In genomic region chr1:86018235-86019055, GRCm38 (mm10) we compare ENCODE assay signal across 8 mouse cellular contexts. TPM values are rescaled to one million over a fixed set of nuclear protein-coding genes. Genes with fewer than 3 reads are reported as not detected.
DNase-seq lines count a peak whose midpoint lies in the region; ATAC-seq lines count a peak whose summit lies in the region.

No protein-coding gene starts in this region.

- H3K9me3 ChIP-seq in erythroblast, embryonic 14.5 days (ENCODE audit: control insufficient read depth, low read length): no peaks in the 10 kb centered on the region; the same call in 1 of the 2 replicates
- H3K9me3 ChIP-seq in forebrain, embryonic 16.5 days (ENCODE audit: control insufficient read depth, low read length): no peaks in the 10 kb centered on the region
- H3K9me3 ChIP-seq in hindbrain, embryonic 16.5 days (ENCODE audit: control insufficient read depth, low read length): no peaks in the 10 kb centered on the region
- H3K9me3 ChIP-seq in stomach, embryonic 14.5 days (ENCODE audit: control insufficient read depth, low read depth, low read length): no peaks in the 10 kb centered on the region

- peak overlapping the region; percentile 65 for H3K9ac ChIP-seq in forebrain, embryonic 16.5 days (replicated peaks; ENCODE audit: low read depth, low read length)
- H3K9ac ChIP-seq in hindbrain, embryonic 16.5 days (ENCODE audit: low read depth, low read length): peak overlapping the region; percentile 79
- peak overlapping the region; percentile 21; the same call in 1 of the 2 replicates for H3K9ac ChIP-seq in stomach, embryonic 14.5 days (replicated peaks; ENCODE audit: low read depth, low read length)

- intact Hi-C loops in left cerebral cortex, postnatal 4 days (cut with DNase I): no loop called here

- no peaks in the 10 kb centered on the region; the same call in 1 of the 2 replicates for H3K36me3 ChIP-seq in erythroblast, embryonic 14.5 days (ENCODE audit: control insufficient read depth)
- no peaks in the 10 kb centered on the region for H3K36me3 ChIP-seq in forebrain, embryonic 16.5 days (ENCODE audit: control insufficient read depth, insufficient read depth)
- no peaks in the 10 kb centered on the region for H3K36me3 ChIP-seq in hindbrain, embryonic 16.5 days (ENCODE audit: control insufficient read depth, insufficient read depth, low read length)
- no peaks in the 10 kb centered on the region for H3K36me3 ChIP-seq in stomach, embryonic 14.5 days (ENCODE audit: control insufficient read depth, insufficient read depth, low read length)

- no peaks in the 10 kb centered on the region for H3K4me1 ChIP-seq in erythroblast, embryonic 14.5 days (ENCODE audit: control insufficient read depth)
- H3K4me1 ChIP-seq in forebrain, embryonic 16.5 days (replicated peaks; ENCODE audit: control insufficient read depth, insufficient read depth, low read length): peaks cover 7% of the 10 kb centered on the region; the same call in 1 of the 2 replicates
- peaks cover 11% of the 10 kb centered on the region for H3K4me1 ChIP-seq in hindbrain, embryonic 16.5 days (ENCODE audit: control insufficient read depth, insufficient read depth, low read depth, low read length)
- H3K4me1 ChIP-seq in stomach, embryonic 14.5 days (ENCODE audit: control insufficient read depth, insufficient read depth, low read length): no peaks in the 10 kb centered on the region

- WGBS in forebrain, embryonic 16.5 days: 2% methylated on average over 60 of the region's 60 CpGs
- 3% methylated on average over 60 of the region's 60 CpGs for WGBS in hindbrain, embryonic 16.5 days
- WGBS in stomach, embryonic 14.5 days: 3% methylated on average over 60 of the region's 60 CpGs

- peak overlapping the region; percentile 28 for H3K4me3 ChIP-seq in erythroblast, embryonic 14.5 days (replicated peaks)
- H3K4me3 ChIP-seq in forebrain, embryonic 16.5 days (replicated peaks; ENCODE audit: low read length): peak overlapping the region; percentile 50
- peak overlapping the region; percentile 61 for H3K4me3 ChIP-seq in hindbrain, embryonic 16.5 days (ENCODE audit: low read length)
- peak overlapping the region; percentile 44 for H3K4me3 ChIP-seq in stomach, embryonic 14.5 days (ENCODE audit: low read depth, low read length)

- no peak for ATAC-seq in erythroblast, adult 5-6 weeks (replicated peaks; ENCODE audit: low FRiP score, poor library complexity, severe bottlenecking)
- ATAC-seq in forebrain, embryonic 16.5 days: peak; percentile 88
- peak; percentile 94 for ATAC-seq in hindbrain, embryonic 16.5 days
- ATAC-seq in stomach, embryonic 14.5 days (ENCODE audit: insufficient number of reproducible peaks, insufficient read depth, low FRiP score, low read depth): peak; percentile 63

- H3K27me3 ChIP-seq in erythroblast, embryonic 14.5 days (ENCODE audit: control insufficient read depth): peaks cover 50% of the 10 kb centered on the region
- no peaks in the 10 kb centered on the region; the same call in 1 of the 2 replicates for H3K27me3 ChIP-seq in forebrain, embryonic 16.5 days (replicated peaks; ENCODE audit: control insufficient read depth, insufficient read depth, low read length)
- H3K27me3 ChIP-seq in hindbrain, embryonic 16.5 days (replicated peaks; ENCODE audit: control insufficient read depth, insufficient read depth, low read length): peaks cover 10% of the 10 kb centered on the region
- H3K27me3 ChIP-seq in stomach, embryonic 14.5 days (ENCODE audit: control insufficient read depth, insufficient read depth, low read length): peaks cover 5% of the 10 kb centered on the region

- H3K27ac ChIP-seq in forebrain, embryonic 16.5 days (ENCODE audit: low read length): no peak overlapping the region
- H3K27ac ChIP-seq in hindbrain, embryonic 16.5 days (ENCODE audit: low read depth, low read length): peak overlapping the region; percentile 75; the same call in 1 of the 2 replicates
- no peak overlapping the region for H3K27ac ChIP-seq in stomach, embryonic 14.5 days (ENCODE audit: low read length)

- H3K4me2 ChIP-seq in forebrain, embryonic 16.5 days (ENCODE audit: low read length): peak overlapping the region; percentile 88
- peak overlapping the region; percentile 97 for H3K4me2 ChIP-seq in hindbrain, embryonic 16.5 days (ENCODE audit: low read length)
- peak overlapping the region; percentile 95 for H3K4me2 ChIP-seq in stomach, embryonic 14.5 days (replicated peaks; ENCODE audit: low read depth, low read length)

- DNase-seq in cerebellum, adult 11-12 months: peak; percentile 45
- DNase-seq in left cerebral cortex, postnatal 4 days: peak; percentile 89
- DNase-seq in mesoderm, embryonic 11.5 days (ENCODE audit: low read depth, low spot score): peak; percentile 78

RNA-seq across cellular contexts. Expression of gene Spata3, which starts 1.8 kb away (rescaled TPM):
- not detected in 2 replicates for polyA plus RNA-seq in erythroblast, embryonic 14.5 days (2012)
- not detected in 2 replicates for total RNA-seq in erythroblast, adult 5-6 weeks (2015; ENCODE audit: low replicate concordance)
- not detected in 2 replicates for total RNA-seq in erythroblast, adult 5-6 weeks (2017; ENCODE audit: low replicate concordance)
- polyA plus RNA-seq in forebrain, embryonic 16.5 days (2015; fragmentation: Nextera tagmentation; extraction: Ambion mirVana): 0.43 and 1.0 TPM in 2 replicates
- 0.56 and 0.89 TPM in 2 replicates for polyA plus RNA-seq in hindbrain, embryonic 16.5 days (2015; fragmentation: Nextera tagmentation; extraction: Ambion mirVana)
- under 1 TPM; 0.58 to 0.64 TPM for total RNA-seq in left cerebral cortex, postnatal 4 days (2021)
- not detected in 2 replicates for polyA plus RNA-seq in stomach, embryonic 14.5 days (2014; fragmentation: Nextera tagmentation; extraction: Ambion mirVana)

RNA-seq across cellular contexts. Expression of gene 2810459M11Rik, which starts 27.2 kb away (rescaled TPM):
- 0.03 and 0.04 TPM in 2 replicates for polyA plus RNA-seq in erythroblast, embryonic 14.5 days (2012)
- total RNA-seq in erythroblast, adult 5-6 weeks (2015; ENCODE audit: low replicate concordance): not detected in 2 replicates
- total RNA-seq in erythroblast, adult 5-6 weeks (2017; ENCODE audit: low replicate concordance): not detected in 2 replicates
- polyA plus RNA-seq in forebrain, embryonic 16.5 days (2015; fragmentation: Nextera tagmentation; extraction: Ambion mirVana): 9.2 and 9.6 TPM in 2 replicates
- 11.6 and 12.4 TPM in 2 replicates for polyA plus RNA-seq in hindbrain, embryonic 16.5 days (2015; fragmentation: Nextera tagmentation; extraction: Ambion mirVana)
- total RNA-seq in left cerebral cortex, postnatal 4 days (2021): 10 to 100 TPM; 11.1 to 11.8 TPM
- 2.9 and 3.1 TPM in 2 replicates for polyA plus RNA-seq in stomach, embryonic 14.5 days (2014; fragmentation: Nextera tagmentation; extraction: Ambion mirVana)

RNA-seq across cellular contexts. Expression of gene Psmd1, which starts 45.7 kb away (rescaled TPM):
- 3.4 and 3.8 TPM in 2 replicates for polyA plus RNA-seq in erythroblast, embryonic 14.5 days (2012)
- total RNA-seq in erythroblast, adult 5-6 weeks (2015; ENCODE audit: low replicate concordance): 35.3 and 52.3 TPM in 2 replicates
- 67.7 and 69.2 TPM in 2 replicates for total RNA-seq in erythroblast, adult 5-6 weeks (2017; ENCODE audit: low replicate concordance)
- polyA plus RNA-seq in forebrain, embryonic 16.5 days (2015; fragmentation: Nextera tagmentation; extraction: Ambion mirVana): 191 and 196 TPM in 2 replicates
- 193 and 196 TPM in 2 replicates for polyA plus RNA-seq in hindbrain, embryonic 16.5 days (2015; fragmentation: Nextera tagmentation; extraction: Ambion mirVana)
- 100 to 1,000 TPM; 134 to 135 TPM for total RNA-seq in left cerebral cortex, postnatal 4 days (2021)
- 154 and 160 TPM in 2 replicates for polyA plus RNA-seq in stomach, embryonic 14.5 days (2014; fragmentation: Nextera tagmentation; extraction: Ambion mirVana)

RNA-seq across cellular contexts. Expression of gene Gpr55, which starts 57.6 kb away (rescaled TPM):
- polyA plus RNA-seq in erythroblast, embryonic 14.5 days (2012): 0.03 TPM in 1 of 2 replicates, not detected in the other
- not detected in 2 replicates for total RNA-seq in erythroblast, adult 5-6 weeks (2015; ENCODE audit: low replicate concordance)
- total RNA-seq in erythroblast, adult 5-6 weeks (2017; ENCODE audit: low replicate concordance): 0.34 TPM in 1 of 2 replicates, not detected in the other
- polyA plus RNA-seq in forebrain, embryonic 16.5 days (2015; fragmentation: Nextera tagmentation; extraction: Ambion mirVana): 0.16 TPM in 1 of 2 replicates, not detected in the other
- 0.21 TPM in 2 replicates for polyA plus RNA-seq in hindbrain, embryonic 16.5 days (2015; fragmentation: Nextera tagmentation; extraction: Ambion mirVana)
- under 1 TPM in 1 of 2 experiments, not detected in 1; 0.10 TPM for total RNA-seq in left cerebral cortex, postnatal 4 days (2021)
- polyA plus RNA-seq in stomach, embryonic 14.5 days (2014; fragmentation: Nextera tagmentation; extraction: Ambion mirVana): not detected in 2 replicates

Comparison
In these comparisons a context has a peak if more than half of its experiments do, and no peak if none do; other contexts are left out.
1. H3K9ac ChIP-seq: peak in every context shown above with its lines; median percentile 79 in hindbrain, embryonic 16.5 days; 65 in forebrain, embryonic 16.5 days; 21 in stomach, embryonic 14.5 days.
2. RNA of gene Psmd1, which starts 45.7 kb away (polyA plus RNA-seq): 193 to 196 TPM in hindbrain, embryonic 16.5 days, 191 to 196 TPM in forebrain, embryonic 16.5 days and 154 to 160 TPM in stomach, embryonic 14.5 days; 3.4 to 3.8 TPM in erythroblast, embryonic 14.5 days; every median in the first group is over 10 times any median in the second.
3. Peak in every context shown above with its lines, with median percentiles within 50 percentile points of each other: H3K4me3 ChIP-seq, DNase-seq and H3K4me2 ChIP-seq.